Mouse (Mus musculus): ENCODE measurements around the gene Aldh3b3. TPM values are rescaled to one million over a fixed set of nuclear protein-coding genes. Genes with fewer than 3 reads are reported as not detected.

The Aldh3b3 gene
- total RNA-seq, 2 experiments from 2014 or later: 0.23 TPM; not detected in 1

Other genes with a start within 250 kb of the Aldh3b3 start
- gene Kmt5b, start 191.2 kb upstream of the Aldh3b3 start, total RNA-seq (2021): 10 to 100 TPM; 48.8 to 49.8 TPM
- 10 to 100 TPM; 82.4 to 88.0 TPM for gene Chka, start 106.9 kb upstream of the Aldh3b3 start, total RNA-seq (2021)
- 10 to 100 TPM; 22.4 to 23.0 TPM for gene Tcirg1, start 51.5 kb upstream of the Aldh3b3 start, total RNA-seq (2021)
- 100 to 1,000 TPM; 141 to 148 TPM for gene Ndufs8, start 45.9 kb upstream of the Aldh3b3 start, total RNA-seq (2021)
- gene Aldh3b1, start 28.8 kb upstream of the Aldh3b3 start, total RNA-seq (2021): 1 to 10 TPM; 3.0 to 4.2 TPM
- 10 to 100 TPM; 14.6 to 16.6 TPM for gene Unc93b1, start 23.5 kb upstream of the Aldh3b3 start, total RNA-seq (2021)
- 1 to 10 TPM; 1.1 to 1.3 TPM for gene Aldh3b2, start 13.7 kb downstream of the Aldh3b3 start, total RNA-seq (2021)
- gene Acy3, start 27.9 kb downstream of the Aldh3b3 start, total RNA-seq (2021): 1 to 10 TPM; 2.6 to 5.2 TPM
- gene Tbx10, start 34.1 kb downstream of the Aldh3b3 start, total RNA-seq (2021): not detected
- gene Nudt8, start 41.9 kb downstream of the Aldh3b3 start, total RNA-seq (2021): 10 to 100 TPM in 1 of 2 experiments, 1 to 10 TPM in 1; 8.9 to 10.8 TPM
- 1 to 10 TPM; 1.0 to 1.5 TPM for gene Gm49405, start 42.0 kb downstream of the Aldh3b3 start, total RNA-seq (2021)
- 1 to 10 TPM; 3.5 to 4.9 TPM for gene Doc2g, start 44.7 kb downstream of the Aldh3b3 start, total RNA-seq (2021)
- gene Ndufv1, start 54.2 kb downstream of the Aldh3b3 start, total RNA-seq (2021): 100 to 1,000 TPM; 265 to 266 TPM
- 100 to 1,000 TPM; 353 to 399 TPM for gene Gstp1, start 79.3 kb downstream of the Aldh3b3 start, total RNA-seq (2021)
- gene Gstp2, start 87.4 kb downstream of the Aldh3b3 start, total RNA-seq (2021): 10 to 100 TPM; 40.5 to 55.2 TPM
- not detected for gene Gstp3, start 100.9 kb downstream of the Aldh3b3 start, total RNA-seq (2021)
- gene Cabp2, start 122.9 kb downstream of the Aldh3b3 start, total RNA-seq (2021): not detected
- gene Cdk2ap2, start 138.5 kb downstream of the Aldh3b3 start, total RNA-seq (2021): 10 to 100 TPM; 33.6 to 37.3 TPM
- 100 to 1,000 TPM; 210 to 214 TPM for gene Pitpnm1, start 141.4 kb downstream of the Aldh3b3 start, total RNA-seq (2021)
- 100 to 1,000 TPM; 121 to 126 TPM for gene Aip, start 167.2 kb downstream of the Aldh3b3 start, total RNA-seq (2021)
- under 1 TPM; 0.12 TPM for gene Gpr152, start 181.1 kb downstream of the Aldh3b3 start, total RNA-seq (2021)
- gene Cabp4, start 185.4 kb downstream of the Aldh3b3 start, total RNA-seq (2021): under 1 TPM; 0.26 to 0.63 TPM
- 10 to 100 TPM; 77.9 to 81.3 TPM for gene Coro1b, start 190.0 kb downstream of the Aldh3b3 start, total RNA-seq (2021)
- gene Ptprcap, start 195.0 kb downstream of the Aldh3b3 start, total RNA-seq (2021): 1 to 10 TPM; 1.3 to 2.3 TPM
- 10 to 100 TPM; 32.5 to 34.5 TPM for gene Rps6kb2, start 204.7 kb downstream of the Aldh3b3 start, total RNA-seq (2021)
- gene Carns1, start 216.8 kb downstream of the Aldh3b3 start, total RNA-seq (2021): 1 to 10 TPM; 5.1 to 9.2 TPM
- gene Tbc1d10c, start 232.6 kb downstream of the Aldh3b3 start, total RNA-seq (2021): 1 to 10 TPM; 1.0 to 1.1 TPM
- 100 to 1,000 TPM; 303 to 333 TPM for gene Ppp1ca, start 233.4 kb downstream of the Aldh3b3 start, total RNA-seq (2021)
- gene Rad9a, start 243.0 kb downstream of the Aldh3b3 start, total RNA-seq (2021): 10 to 100 TPM in 1 of 2 experiments, 1 to 10 TPM in 1; 7.2 to 10.1 TPM

Measured in left cerebral cortex, adult 18-20 months (tissue).